Mouse (Mus musculus) left cerebral cortex, adult 8-10 months (tissue): ENCODE measurements at regions not wholly inside any gene's neighbourhood (a gene's known extent, or its start where the extent isn't known, plus 50 kb on each side); places are given as distances from the start of the nearest gene placed in this dataset.

Experiments used
- DNase-seq, 2 experiments: peaks; one replicate each; pipeline ENCODE4 v3.0.0; 2022; ENCODE audit warnings: low spot score in 2 of 2

DNA sequence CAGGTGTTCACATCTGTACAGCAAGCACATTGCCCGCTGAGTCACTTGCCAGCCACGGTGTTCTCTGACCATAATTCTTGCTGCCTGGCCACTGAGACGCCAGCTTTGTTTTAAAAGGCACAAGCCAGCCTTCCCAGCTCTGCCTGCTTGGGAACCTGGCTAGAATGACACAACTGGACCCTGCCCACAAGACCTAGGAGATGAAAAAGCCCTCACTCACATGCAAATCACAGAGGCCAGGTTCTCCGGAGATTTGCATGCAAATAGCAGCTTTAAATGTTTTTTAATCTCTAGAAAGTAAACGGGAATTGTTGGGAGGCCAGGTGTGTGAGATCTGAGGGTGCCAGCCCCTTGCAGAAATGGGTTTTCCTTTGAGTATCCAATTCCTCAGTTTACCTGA, 71.9 kb downstream of the 1810010D01Rik start:
- no peak for DNase-seq

DNA sequence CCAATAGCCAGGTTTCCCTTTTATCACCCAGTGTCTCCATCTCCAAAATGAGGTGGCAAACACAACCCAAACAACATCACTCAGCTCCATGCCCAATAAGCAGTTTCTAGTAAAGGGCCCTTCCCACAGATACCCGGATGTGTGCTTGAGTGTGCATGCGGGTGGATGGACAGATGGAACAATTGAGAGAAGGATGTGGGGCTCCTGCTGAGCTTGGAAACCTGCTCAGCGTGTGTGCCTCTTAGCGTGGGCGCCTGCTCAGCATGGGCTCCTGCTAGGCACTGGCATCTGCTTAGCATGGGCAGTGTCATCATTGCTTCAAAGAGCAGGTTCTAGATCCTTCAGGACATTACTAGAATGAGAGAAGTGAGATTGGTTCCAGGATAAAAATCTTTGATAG, 75.4 kb downstream of the 1810010D01Rik start:
- DNase-seq: peak in 1 of 2 experiments; percentile 40

DNA sequence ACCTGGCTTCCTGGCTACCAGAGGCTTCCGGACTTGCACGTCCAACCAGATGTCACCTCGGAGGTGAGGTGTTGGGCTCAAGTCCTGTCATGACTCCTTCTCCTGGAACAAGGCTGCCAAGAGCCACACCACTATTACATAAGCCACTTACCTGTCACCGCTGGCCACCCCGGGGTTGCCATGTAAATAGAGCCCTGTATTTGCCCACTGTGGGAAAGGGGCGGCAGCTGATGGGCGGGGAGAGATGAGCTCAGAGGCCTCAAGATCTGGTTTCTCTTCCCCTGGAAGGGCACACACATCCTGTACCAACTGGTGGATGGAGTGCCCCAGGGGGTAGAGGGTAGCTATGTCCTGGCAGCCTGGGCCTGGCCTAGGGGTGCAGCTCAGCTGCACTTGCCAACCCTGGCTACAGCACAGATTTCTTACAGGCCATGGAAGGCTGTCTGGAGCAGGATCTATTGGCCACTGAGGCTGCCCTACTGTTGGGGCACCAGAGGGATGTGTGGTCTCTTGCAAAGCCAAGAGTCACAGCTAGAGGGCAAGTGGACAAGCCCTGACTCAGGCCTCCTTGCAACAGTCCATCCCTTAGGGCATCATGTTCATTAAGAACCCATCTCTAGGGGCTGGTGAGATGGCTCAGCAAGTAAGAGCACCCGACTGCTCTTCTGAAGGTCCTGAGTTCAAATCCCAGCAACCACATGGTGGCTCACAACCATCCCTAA, 76.3 kb downstream of the 1810010D01Rik start:
- no peak for DNase-seq

DNA sequence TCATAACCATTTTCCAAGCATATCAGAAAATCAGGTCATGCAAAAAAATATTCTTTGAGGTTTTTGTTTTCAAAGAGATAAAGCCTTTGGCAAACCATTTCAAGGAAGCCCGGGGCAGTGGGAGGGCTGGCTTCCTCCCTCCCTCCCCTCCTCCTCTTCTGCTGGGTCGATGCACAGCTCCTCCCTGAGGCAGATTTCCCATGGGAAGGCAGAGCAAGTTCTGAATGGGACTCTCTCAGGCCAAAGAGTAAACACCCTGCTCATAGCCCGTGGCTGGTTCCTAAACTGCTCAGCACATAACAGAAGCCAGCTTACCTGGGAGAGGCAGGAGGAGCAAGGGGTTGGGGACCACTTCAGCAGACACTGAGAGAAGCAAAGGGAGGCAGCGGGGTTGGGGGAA, 77.9 kb downstream of the 1810010D01Rik start:
- DNase-seq: no peak

DNA sequence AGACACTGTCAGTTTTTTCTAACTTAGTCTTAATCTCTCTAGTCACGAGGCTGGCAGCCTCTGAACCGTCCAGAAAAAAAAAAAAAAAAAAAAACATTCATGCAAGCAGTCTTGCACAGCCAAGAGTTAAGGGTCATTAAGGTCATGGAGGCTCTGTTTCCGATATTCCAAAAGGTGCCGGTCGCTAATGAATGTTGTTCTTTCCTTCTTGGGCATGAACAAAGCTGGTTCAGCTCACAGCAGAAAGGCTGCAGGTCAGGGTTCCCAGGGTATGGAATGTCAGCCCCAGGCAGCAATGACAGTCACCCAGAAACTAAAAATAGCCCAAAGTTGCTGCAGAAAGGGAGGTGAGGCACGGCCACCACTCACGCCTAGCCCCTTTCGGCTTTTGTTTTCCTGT, 80.3 kb downstream of the 1810010D01Rik start:
- no peak for DNase-seq

DNA sequence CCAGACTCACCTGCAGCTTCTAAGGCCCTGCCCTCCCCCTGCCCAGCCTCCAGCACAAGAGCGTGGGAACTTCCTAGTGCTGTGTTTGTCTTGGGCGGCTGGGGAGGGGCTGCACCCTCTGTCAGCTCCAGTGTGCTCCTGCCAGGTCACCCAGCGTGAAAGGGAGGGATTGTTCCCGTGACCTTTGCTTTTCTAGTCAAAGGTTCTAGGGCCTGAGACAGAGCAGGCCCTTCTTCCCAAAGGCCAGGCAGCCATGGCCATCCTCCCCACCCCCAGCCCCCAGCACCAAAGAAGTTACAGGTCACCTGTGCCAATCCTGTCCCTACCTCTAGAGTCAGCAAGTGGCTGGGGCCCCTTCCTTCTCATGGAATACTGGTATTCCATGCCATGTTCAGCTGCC, 80.7 kb downstream of the 1810010D01Rik start:
- no peak for DNase-seq

DNA sequence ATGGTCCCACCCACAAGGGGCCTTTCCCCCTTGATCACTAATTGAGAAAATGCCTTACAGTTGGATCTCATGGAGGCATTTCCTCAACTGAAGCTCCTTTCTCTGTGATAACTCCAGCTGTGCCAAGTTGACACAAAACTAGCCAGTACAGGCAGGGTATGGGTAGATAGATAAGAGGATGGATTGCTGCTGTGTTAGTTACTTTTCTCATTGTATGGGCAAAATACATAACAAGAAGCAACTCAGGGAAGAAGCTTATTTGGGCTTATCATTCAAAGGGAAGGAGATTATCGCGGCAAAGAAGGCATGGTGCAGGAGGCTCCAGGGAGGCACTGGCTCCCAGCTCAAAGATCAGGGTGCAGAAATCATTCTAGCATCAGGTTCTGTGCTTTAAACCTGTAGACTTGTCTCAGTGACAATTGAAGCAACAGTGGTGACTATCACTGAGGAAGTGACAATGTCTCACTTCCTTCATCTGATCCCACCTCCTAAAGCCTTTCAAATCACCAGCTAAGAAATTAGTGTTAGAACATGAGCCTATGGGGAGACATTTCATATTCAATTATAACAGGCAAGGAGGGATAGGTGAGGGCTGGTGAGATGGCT, 83.8 kb downstream of the 1810010D01Rik start:
- DNase-seq: no peak

DNA sequence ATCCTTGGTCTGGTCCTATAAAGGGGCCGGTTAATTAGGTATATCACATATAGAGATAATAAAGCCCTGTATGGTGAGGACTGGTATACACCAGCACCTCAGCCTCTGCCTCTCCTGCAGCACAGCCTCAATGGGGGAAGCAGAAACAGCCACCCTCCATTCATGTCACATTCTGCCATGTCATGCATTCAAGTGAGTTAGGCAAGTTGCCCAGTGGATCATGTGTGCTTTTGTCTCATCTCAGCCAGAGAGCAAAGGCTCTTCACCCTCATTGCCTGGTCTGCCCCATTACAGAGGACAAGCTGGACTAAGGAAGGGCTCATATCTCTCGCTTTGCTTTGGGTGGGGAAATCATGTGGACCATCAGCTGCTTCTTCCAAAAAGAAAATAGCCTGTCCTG, 85.4 kb downstream of the 1810010D01Rik start:
- no peak for DNase-seq

DNA sequence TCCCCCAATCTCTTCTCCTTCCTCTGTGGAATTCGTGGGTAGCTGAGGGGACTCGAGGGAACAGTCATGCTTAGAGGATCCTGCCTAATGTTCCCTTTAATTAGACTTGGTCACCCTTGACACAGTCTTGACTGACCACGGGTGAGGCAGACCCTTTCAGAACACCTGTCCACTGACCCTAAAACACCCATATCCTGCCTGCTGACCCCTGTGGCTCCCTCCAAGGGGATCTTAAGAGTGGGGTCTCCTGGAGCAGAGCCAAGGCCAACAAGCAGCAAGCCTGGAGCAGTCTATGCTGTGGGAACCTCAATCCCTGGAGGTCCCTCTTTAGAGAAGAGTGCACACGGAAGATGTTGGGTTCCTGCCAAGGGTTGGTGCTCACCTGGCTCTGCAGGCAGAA, 89.5 kb downstream of the 1810010D01Rik start:
- DNase-seq: no peak

DNA sequence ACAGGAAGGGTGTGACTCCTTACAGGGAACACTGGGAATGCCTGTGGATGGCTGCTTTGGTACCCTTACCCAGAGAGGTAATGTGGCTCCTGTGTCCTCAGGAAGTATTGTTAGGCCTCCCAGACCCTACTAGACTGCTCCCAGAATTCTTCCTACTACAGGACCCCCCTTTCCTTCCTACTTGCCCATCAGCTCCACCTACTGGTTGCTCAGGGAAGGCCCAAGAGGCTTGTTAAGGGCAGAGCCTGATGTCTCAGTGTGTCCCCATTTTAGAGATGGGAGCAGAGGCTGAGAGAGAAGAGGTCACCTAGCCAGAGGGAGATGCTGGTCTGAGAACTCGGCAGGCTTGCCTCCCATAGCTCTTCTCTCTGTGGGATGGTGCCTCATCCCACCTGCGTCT, 93.3 kb downstream of the 1810010D01Rik start:
- DNase-seq: no peak

DNA sequence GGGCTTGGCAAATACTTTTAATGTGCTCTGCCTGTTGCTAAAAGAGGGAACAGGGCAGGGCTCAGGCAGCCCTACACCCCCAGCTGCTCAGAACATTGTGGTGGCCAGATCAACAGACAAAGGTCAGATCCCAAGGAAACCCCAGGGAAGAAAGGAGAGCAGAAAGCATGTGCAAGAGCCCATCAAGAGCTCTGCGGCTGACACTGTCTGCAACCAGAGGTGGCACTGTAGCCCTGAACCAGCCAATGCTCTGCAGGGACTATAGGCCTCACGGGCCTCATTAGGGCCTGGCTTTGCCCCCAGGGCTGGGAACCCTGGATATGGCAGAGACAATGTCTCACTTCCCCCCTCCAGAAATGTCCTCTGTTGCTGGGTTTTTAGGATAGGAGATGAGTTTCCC, 93.8 kb downstream of the 1810010D01Rik start:
- DNase-seq: no peak

DNA sequence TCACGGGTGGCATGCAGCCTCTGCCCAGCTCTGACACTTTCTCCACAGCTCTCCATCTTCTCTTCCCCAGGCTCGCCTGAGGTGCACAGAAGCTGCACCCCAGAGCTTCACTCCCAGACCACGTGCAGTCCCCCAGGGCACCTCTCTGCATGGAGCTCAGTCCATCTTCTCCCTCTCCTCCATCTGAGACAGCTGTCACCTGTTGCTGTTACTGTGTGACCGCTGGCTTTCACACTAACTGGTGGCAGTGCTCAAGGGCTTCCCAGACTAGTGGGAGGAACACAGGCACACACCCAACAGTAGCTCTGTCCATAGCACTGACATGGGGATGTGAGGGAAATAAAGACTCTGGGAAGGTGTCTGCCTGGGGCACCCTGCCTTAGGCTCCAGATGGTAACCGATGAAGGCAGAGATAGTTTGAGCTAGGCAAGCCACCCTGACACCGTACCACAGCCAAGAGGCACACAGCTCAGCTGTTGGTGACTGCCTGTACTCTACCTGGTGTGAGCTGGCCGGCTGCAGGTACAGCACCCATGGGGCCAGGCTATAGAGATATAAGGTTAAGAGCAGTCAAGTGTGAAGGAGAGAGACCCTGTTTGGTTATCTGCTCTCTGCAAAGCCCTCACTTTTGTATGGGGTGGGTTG, 94.9 kb downstream of the 1810010D01Rik start:
- no peak for DNase-seq

DNA sequence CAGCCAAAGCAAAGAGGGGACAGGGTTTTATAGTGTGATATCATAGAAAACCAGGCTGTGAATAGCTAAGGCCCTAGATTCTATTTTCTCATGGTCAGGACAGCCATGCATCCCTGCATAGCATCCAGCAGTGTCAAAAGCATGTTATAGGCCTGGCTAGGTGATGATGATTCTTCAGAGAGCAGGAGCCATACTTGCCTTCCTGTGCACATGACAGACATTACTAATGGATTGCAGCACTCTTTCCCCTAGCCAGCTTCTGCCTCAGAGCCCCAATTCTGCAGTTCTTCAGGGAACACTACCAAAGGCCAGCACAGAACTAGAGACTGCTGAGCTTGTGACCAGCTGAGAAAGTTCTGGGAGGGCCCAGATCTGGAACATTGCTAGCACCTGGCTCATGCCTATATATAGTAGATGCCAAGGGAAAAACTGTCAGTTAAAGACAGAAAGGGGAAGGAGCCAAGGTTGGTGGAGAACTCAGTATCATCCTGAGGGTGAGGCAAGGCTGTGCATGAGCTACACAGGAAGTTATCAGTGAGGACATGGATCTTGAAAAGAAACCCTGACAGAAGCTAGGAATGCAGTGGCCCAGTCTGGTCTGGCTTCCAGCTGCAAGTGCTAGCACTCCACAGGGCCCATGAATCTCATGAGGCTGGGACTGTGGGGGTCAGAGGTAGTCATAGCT, 95.6 kb downstream of the 1810010D01Rik start:
- DNase-seq: no peak

DNA sequence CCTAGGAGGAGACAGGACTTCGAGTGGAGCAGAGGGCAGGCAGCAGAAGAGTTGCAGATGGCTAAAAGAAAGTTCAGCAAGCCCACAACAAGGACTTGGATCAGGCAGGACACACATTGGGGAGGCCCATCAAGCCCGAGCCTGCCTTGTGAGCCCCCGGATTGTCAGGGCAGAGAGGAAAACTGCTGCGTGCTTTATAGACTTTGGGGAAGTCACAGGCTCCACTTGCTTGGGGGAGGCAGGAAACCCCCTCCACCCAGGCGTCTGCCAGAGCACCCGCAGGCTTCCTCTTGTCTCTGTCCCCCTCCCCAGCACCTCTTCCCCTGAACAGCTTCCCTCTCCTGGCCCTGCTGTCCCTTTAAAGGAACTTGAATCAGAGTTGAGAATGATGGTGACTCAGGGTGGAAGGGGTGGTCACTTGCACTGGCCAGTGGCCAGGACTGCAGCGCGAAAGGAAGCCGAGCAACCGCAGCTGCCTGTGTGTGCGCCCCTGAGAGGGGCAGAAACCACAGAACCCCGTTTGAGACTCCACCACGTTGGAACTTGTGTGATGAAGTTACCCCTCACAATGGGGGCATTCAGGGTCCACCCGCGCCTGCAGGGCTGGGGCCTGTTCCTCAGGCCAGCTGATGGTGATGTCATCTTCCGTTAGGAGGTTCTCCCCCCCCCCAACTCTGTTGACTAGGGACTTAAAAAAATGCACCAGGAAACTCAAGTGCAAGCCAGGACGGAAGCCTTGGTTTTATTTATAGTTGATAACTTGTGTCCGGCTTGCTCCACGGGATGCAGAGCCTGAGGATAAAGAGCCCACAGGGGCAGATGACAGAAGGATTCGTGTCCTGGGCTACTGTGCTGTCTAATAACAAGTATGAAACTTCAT, 96.4 kb downstream of the 1810010D01Rik start:
- DNase-seq: peak in 1 of 2 experiments; percentile 48

DNA sequence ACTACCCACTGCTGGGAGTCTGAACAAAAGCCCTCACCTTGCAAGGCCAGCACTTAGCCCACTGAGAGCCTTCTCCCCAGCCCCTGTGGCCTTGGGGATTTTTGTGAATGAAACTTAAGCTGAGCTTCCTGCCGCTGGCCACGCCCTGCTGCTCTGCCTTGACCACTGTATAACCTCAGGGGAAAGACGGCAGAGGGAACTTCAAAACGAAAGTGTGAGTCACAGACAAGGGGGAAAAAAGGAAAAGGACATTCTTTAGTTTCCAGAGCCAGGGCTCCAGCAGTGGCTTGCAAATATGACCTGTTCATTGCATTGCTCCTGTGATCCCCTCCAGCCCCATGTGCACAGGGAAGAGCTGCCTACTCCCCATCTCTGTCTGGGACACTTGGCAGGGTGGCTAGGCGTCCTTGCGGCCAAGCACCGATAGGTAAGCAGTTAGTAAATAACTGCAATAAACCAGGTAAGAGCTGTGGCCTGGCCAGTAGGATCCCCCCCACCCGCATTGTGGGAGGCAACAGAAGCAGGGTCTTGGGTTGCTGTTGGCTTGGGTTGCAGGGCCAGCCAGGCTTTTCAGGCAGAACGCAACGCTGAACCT, 97.2 kb downstream of the 1810010D01Rik start:
- DNase-seq: no peak

DNA sequence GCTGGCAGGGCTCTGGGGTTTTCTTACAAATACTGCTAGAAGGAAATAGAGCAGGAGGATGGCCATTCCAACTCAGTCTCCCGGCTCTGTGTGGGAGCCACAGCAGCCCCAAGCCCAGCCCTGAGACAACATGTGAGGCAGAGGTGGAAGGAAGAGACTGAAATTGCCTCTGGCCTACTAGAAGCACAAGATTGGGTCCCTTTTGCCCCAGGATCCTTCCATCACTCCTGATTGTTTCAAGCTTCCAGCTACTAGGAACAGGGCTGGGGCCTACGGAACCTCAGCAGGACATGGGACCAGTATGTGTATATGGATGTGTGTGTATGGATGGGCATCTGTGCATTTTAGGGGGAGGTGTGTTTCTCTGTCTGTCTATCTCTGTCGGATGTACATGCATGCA, 97.9 kb downstream of the 1810010D01Rik start:
- no peak for DNase-seq

DNA sequence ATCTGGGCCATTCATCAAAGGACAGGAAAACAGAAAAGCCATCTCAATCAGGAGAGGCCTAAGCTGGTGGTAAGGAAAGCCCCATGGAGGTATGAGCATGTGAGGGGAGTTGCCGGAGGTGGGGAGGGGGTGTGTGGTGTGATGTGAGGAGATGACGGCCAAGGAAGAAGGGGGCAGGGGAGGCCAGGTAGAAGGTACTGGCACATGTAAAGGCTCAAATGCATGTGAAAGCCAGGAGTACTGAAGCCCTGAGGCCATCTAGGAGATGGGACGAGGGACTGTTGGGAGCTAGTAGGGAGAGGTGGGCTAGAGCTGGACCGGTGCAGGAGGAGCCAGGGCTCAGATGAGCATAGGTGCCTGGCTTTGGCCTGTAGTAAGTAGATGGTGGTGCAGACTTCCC, 98.4 kb downstream of the 1810010D01Rik start:
- DNase-seq: no peak

DNA sequence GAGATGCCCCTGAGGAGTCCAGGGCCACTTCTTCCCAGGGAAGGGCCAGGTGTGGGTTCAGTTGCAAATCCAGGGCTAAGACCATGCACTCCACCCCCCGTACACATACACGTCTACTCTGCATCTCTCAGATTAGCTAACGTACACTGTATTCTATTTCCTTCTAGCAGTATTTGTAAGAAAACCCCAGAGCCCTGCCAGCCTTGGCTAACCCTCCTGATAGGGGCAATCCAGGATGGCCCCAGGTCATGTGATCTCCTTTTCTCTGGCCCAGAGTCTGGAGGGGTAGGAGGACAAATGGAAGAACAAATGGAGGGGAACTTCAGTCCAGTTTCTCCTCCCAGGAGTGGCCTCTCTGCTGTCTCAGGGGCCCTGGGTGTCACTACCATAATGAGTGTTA, 98.9 kb downstream of the 1810010D01Rik start:
- DNase-seq: no peak

DNA sequence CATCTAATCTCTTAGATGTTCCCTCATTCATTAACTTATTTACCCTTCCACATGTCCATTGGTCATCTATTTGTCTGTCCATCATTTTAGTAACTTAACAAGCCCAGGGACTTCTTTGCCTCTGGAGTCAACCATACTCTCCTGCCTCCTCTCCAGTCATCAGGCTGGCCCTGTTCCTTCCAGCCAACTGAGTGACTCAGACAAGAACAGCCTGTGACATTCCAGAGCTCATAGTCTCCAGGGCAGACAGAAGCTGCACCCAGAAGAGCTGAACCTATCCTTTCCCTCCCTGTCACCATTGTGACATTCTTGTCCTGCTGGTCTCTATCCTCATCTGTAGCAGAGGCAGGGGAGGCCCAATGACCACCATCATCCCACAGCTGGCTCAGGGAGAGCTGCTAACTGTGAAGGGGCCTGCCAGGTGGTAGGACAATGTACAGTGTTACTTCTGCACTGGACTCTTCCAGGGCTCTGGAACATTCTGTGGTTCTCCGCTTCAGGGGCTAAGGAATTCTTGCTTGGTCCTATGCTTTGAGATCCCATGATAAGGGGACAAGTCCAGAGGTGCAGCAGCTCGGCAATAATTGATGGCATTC, 100.2 kb downstream of the 1810010D01Rik start:
- DNase-seq: no peak

DNA sequence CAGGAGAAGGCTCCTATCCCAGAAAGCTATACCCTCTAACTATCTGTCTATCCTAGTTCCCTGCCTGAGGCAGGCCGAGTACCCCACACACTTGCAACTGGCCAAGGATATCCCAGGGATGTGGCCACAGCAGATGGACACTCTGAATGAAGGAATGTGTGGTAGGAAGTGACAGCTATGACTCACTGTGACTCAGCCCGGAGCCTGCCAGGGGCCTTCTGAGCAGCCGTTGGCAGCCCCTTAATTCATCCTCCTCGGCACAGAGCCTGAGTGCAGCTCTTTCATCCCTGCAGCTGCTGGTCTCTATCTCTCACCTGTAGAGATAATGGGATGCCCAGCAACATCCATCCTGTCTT, 101.4 kb downstream of the 1810010D01Rik start:
- DNase-seq: peak; percentile 11 to 72
